10 mouse cellular contexts compared by ENCODE assay signal in genomic region chr19:37686941-37687850, GRCm38 (mm10). TPM values are rescaled to one million over a fixed set of nuclear protein-coding genes. Genes with fewer than 3 reads are reported as not detected.
A peak's percentile ranks its signal among the peaks of the same experiment; 100 is the strongest.
DNase-seq lines count a peak whose midpoint lies in the region; ATAC-seq lines count a peak whose summit lies in the region.
"Had no signal": no experiment of that assay in that cellular context is flagged by ENCODE, and none has a peak within 500 bp of the region (broad histone marks: within the 10 kb centered on the region; RNA-seq: fewer than 3 reads in every experiment).

No protein-coding gene starts in this region.

- H3K9me3 ChIP-seq in heart, embryonic 12.5 days (replicated peaks): no peaks in the 10 kb centered on the region
- H3K9me3 ChIP-seq in heart, embryonic 16.5 days (replicated peaks; ENCODE audit: control insufficient read depth, low read length): no peaks in the 10 kb centered on the region

- no peak for ATAC-seq in heart, embryonic 12.5 days (ENCODE audit: insufficient number of reproducible peaks, low FRiP score)
- ATAC-seq in heart, embryonic 16.5 days (replicated peaks; ENCODE audit: extremely low read depth, insufficient read depth, low FRiP score): peak; percentile 28

- 5% methylated on average over 62 of the region's 62 CpGs for WGBS in heart, embryonic 12.5 days
- 12% methylated on average over 62 of the region's 62 CpGs for WGBS in heart, embryonic 16.5 days

- no peak overlapping the region for H3K27ac ChIP-seq in heart, embryonic 12.5 days (ENCODE audit: poor library complexity, severe bottlenecking)
- H3K27ac ChIP-seq in heart, embryonic 16.5 days (ENCODE audit: low read length): no peak overlapping the region

- peaks cover 23% of the 10 kb centered on the region for H3K4me1 ChIP-seq in heart, embryonic 12.5 days (replicated peaks)
- H3K4me1 ChIP-seq in heart, embryonic 16.5 days (ENCODE audit: control insufficient read depth, insufficient read depth, low read length): peaks cover 5% of the 10 kb centered on the region; the same call in 1 of the 2 replicates

- peak overlapping the region; percentile 23 for H3K4me3 ChIP-seq in heart, embryonic 12.5 days
- no peak overlapping the region for H3K4me3 ChIP-seq in heart, embryonic 16.5 days (ENCODE audit: low read length)

- no peak for DNase-seq in heart, adult 9 months (ENCODE audit: low spot score in 2 of 2)
- DNase-seq in R1 (ENCODE audit: low read depth, low spot score): peak; percentile 76
- DNase-seq in lung, postnatal 4 days: peak; percentile 32 to 36
- DNase-seq in cerebellum, postnatal 4 days (ENCODE audit: low spot score in 2 of 2): no peak
- DNase-seq in right cerebral cortex, postnatal 25 days: no peak
- no peak for DNase-seq in cerebellum, adult 11 months
- DNase-seq: thymus, postnatal 14 days had no signal

- no peak overlapping the region for H3K9ac ChIP-seq in heart, embryonic 12.5 days
- no peak overlapping the region for H3K9ac ChIP-seq in heart, embryonic 16.5 days (ENCODE audit: low read length)

- no peaks in the 10 kb centered on the region for H3K36me3 ChIP-seq in heart, embryonic 12.5 days
- H3K36me3 ChIP-seq in heart, embryonic 16.5 days (ENCODE audit: control insufficient read depth, insufficient read depth): no peaks in the 10 kb centered on the region

- peak overlapping the region; percentile 46 for H3K4me2 ChIP-seq in heart, embryonic 12.5 days
- no peak overlapping the region for H3K4me2 ChIP-seq in heart, embryonic 16.5 days (ENCODE audit: low read depth, low read length)

- H3K27me3 ChIP-seq in heart, embryonic 12.5 days (replicated peaks): peaks cover 97% of the 10 kb centered on the region
- peaks cover 86% of the 10 kb centered on the region for H3K27me3 ChIP-seq in heart, embryonic 16.5 days (ENCODE audit: control insufficient read depth, insufficient read depth, low read length)

RNA-seq across cellular contexts. Expression of gene Cyp26c1, which starts 1.8 kb away (rescaled TPM):
- not detected in 2 replicates for polyA plus RNA-seq in heart, embryonic 12.5 days (2016; fragmentation: Nextera tagmentation; extraction: Ambion mirVana)
- not detected in 2 replicates for polyA plus RNA-seq in heart, embryonic 16.5 days (2015; fragmentation: Nextera tagmentation; extraction: Ambion mirVana)
- polyA plus RNA-seq: lung, embryonic 16.5 days had no signal

RNA-seq across cellular contexts. Expression of gene Cyp26a1, which starts 10.4 kb away (rescaled TPM):
- polyA plus RNA-seq in heart, embryonic 12.5 days (2016; fragmentation: Nextera tagmentation; extraction: Ambion mirVana): 0.70 and 0.92 TPM in 2 replicates
- polyA plus RNA-seq in heart, embryonic 16.5 days (2015; fragmentation: Nextera tagmentation; extraction: Ambion mirVana): 1.5 and 2.2 TPM in 2 replicates

Comparison
In these comparisons a context has a peak if more than half of its experiments do, and no peak if none do; other contexts are left out.
1. DNase-seq: peak in R1 (single experiment) and lung, postnatal 4 days (2 of 2); none in heart, adult 9 months (0 of 2), cerebellum, postnatal 4 days (0 of 2), right cerebral cortex, postnatal 25 days (single experiment) and cerebellum, adult 11 months (single experiment).